Mouse (Mus musculus) midbrain, embryonic 12.5 days (tissue): ENCODE measurements around the gene Cyp2e1. TPM values are rescaled to one million over a fixed set of nuclear protein-coding genes. Genes with fewer than 3 reads are reported as not detected.

Experiments
- ATAC-seq: fragments of 200-750 bp; cut with Nextera tagmentation; 2 replicates; pipeline ENCODE4 v1.8.0; 2017; ENCODE audit warnings: low read depth, moderate TSS enrichment, moderate library complexity; ENCODE audit not compliant: low FRiP score
- H3K27ac ChIP-seq: fragments of 300-500 bp; sonication (generic); replicated peaks from 2 replicates; pipeline ENCODE4 v1.5.1; 2016; ENCODE audit warnings: mild to moderate bottlenecking
- H3K27me3 ChIP-seq: fragments of 300-500 bp; sonication (generic); 2 replicates; pipeline ENCODE4 v1.6.1; 2016; ENCODE audit warnings: mild to moderate bottlenecking
- H3K36me3 ChIP-seq: fragments of 300-500 bp; sonication (generic); 2 replicates; pipeline ENCODE4 v1.6.1; 2016
- H3K4me1 ChIP-seq: fragments of 300-500 bp; sonication (generic); 2 replicates; pipeline ENCODE4 v1.6.1; 2016
- H3K4me2 ChIP-seq: fragments of 300-500 bp; sonication (generic); replicated peaks from 2 replicates; pipeline ENCODE4 v1.6.1; 2016; ENCODE audit warnings: mild to moderate bottlenecking, moderate library complexity
- H3K4me3 ChIP-seq: fragments of 300-500 bp; sonication (generic); 2 replicates; pipeline ENCODE4 v1.5.1; 2016; ENCODE audit warnings: mild to moderate bottlenecking
- H3K9ac ChIP-seq: fragments of 300-500 bp; sonication (generic); replicated peaks from 2 replicates; pipeline ENCODE4 v1.6.1; 2016; ENCODE audit warnings: mild to moderate bottlenecking, moderate library complexity
- H3K9me3 ChIP-seq: fragments of 300-500 bp; sonication (generic); 2 replicates; pipeline ENCODE4 v1.6.1; 2016; ENCODE audit warnings: mild to moderate bottlenecking
- WGBS: fragments of 180-500 bp; shearing (Covaris S2); methylation state at CpG from one replicate; pipeline ENCODE4 v1.1.7; 2016; 5-methylcytosine and 5-hydroxymethylcytosine counted together
- polyA plus RNA-seq: library from polyadenylated mRNA; unstranded; fragments of >200 nt; fragmentation: Nextera tagmentation; extraction: Ambion mirVana; gene quantifications from 2 replicates; pipeline ENCODE4 v1.2.1, GENCODE M21; 2016

Cyp2e1 gene
- polyA plus RNA-seq, 1 experiment from 2014 or later = not detected

DNA sequence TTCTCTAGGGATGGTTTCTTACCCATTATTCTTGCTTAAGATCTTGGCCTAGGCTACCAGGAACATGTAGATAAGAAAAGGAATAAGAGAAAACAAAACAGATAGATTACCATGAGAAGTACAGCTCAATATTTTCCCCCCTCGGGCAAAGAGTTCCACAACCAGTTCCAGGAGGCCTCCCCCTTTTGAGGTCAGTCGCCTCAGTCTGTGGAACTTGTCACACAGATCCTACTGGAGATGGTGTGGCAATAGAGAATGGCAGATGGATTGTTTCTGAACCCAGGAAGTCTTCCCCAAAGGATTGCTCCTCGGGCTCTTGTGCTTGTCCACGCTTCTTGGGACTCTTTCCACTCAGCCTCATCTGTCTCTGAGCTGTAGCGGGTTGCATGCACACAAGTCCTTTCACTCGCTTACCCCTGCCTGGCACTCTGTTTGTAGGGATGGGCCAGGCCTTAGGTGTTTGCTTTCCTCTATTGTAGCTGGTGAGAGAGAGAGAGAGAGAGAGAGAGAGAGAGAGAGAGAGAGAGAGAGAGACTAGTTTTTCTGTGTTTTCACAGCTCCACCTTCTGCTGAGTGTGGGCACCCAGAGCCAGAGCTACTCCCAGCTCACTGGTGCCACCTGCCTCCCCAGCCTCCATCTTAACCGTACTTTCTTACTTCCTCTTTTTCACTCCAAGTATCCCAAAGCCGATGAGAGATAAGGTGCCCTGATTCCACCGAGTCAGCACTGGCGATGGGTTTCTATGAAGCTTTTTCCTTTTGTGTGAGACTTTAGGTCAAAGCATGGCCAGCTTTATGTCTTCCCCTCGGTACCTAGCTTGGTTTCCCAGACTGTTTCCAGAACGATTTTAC, 2.6 kb downstream of the Cyp2e1 start:
- no peaks in the 10 kb centered on the region for H3K36me3 ChIP-seq
- H3K27me3 ChIP-seq = no peaks in the 10 kb centered on the region
- no peak for ATAC-seq
- no peaks in the 10 kb centered on the region for H3K4me1 ChIP-seq
- 73% methylated on average over 12 of the region's 12 CpGs for WGBS
- no peak overlapping the region for H3K27ac ChIP-seq
- no peak overlapping the region for H3K4me3 ChIP-seq
- no peaks in the 10 kb centered on the region for H3K9me3 ChIP-seq
- H3K9ac ChIP-seq = no peak overlapping the region
- H3K4me2 ChIP-seq = no peak overlapping the region

DNA sequence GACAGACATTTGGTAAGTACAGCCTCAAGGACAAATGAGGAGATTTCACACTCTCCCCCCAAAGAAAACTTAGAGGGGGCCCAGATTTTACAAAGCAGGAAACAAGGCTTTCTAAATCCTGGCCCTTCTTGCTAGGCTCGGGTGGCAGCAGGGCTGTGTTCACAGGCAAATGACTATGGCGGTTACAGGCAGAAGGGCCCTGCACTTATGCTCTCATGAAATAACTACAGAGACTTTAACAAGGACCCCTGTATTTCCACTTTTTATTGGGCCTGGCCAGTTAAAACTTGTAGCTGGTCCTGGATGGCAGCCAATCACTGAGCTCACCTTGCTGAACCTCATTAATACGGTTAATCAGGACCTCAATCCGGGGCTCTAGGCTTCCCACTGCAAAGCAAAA, 17.0 kb downstream of the Cyp2e1 start:
- Histone ChIP-seq H3K36me3 (no peaks in the 10 kb centered on the region), H3K27ac (no peak overlapping the region), H3K4me3 (no peak overlapping the region), H3K4me2 (no peak overlapping the region), H3K27me3 (no peaks in the 10 kb centered on the region), H3K9ac (no peak overlapping the region), H3K4me1 (no peaks in the 10 kb centered on the region), H3K9me3 (no peaks in the 10 kb centered on the region)
- no peak for ATAC-seq
- WGBS = 85% methylated on average over 4 of the region's 4 CpGs

DNA sequence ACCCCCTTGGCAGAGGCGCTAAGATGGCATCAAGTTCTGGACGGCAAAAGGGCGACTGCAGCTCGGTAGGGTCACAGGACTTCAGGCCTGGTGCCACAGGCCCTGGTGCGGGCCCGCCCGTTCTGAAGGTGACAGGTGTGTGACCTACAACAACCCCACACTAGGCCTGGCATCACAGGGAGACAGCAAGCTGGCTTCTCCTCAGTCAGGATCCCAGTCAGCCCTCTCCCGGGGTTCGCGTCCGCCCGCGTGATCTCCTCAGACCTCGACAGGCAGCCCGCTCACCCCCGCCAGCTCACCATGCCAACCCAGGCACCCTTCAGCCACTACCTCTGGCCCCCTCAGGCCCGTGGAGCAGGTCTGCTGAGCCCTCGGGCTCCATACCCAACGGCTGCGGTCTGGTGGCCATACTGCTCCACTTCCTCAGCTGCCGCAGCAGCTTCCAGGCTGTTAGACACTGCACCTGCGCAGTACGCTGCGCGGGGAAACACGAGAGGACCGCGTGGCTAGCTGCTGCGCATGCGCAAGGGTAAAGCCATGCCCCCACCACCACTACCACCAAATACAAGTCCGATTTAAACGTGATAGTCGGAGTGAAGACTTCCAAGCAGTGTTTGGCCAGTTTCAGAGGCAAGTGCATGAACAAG, 24.0 kb downstream of the Cyp2e1 start, which contains the start of gene Syce1:
Gene Syce1, minus strand, starts transcription at position 447 of the 647 bp plus-strand sequence.
- Histone ChIP-seq H3K9me3 (no peaks in the 10 kb centered on the region), H3K27me3 (no peaks in the 10 kb centered on the region), H3K36me3 (no peaks in the 10 kb centered on the region), H3K9ac (no peak within 1 kb of the TSS), H3K27ac (no peak within 1 kb of the TSS), H3K4me3 (no peak within 1 kb of the TSS), H3K4me2 (no peak within 1 kb of the TSS), H3K4me1 (no peaks in the 10 kb centered on the region)
- ATAC-seq = no peak
- 86% methylated on average over 33 of the region's 33 CpGs for WGBS

DNA sequence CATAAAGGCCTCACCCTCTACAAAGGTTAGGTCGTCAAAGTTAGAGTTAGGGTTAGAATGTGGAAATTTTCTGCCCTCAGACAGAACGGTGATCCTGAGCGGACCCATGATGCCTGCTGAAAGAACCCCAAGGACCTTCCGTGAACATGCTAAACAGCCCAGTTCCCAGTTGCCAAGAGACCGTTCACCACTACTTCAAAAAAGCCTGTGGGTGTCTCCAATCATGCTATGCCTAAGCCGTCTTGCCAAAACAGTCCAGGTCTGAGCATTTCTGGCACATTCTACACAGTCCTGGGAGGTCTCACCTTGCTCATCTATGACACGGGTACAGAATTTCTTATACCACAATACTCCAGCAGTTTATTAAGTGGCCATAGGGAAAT, 24.5 kb downstream of the Cyp2e1 start:
- Histone ChIP-seq H3K4me2 (no peak overlapping the region), H3K9me3 (no peaks in the 10 kb centered on the region), H3K9ac (no peak overlapping the region), H3K36me3 (no peaks in the 10 kb centered on the region), H3K4me1 (no peaks in the 10 kb centered on the region), H3K4me3 (no peak overlapping the region), H3K27me3 (no peaks in the 10 kb centered on the region), H3K27ac (no peak overlapping the region)
- WGBS = 83% methylated on average over 7 of the region's 7 CpGs
- ATAC-seq = no peak

DNA sequence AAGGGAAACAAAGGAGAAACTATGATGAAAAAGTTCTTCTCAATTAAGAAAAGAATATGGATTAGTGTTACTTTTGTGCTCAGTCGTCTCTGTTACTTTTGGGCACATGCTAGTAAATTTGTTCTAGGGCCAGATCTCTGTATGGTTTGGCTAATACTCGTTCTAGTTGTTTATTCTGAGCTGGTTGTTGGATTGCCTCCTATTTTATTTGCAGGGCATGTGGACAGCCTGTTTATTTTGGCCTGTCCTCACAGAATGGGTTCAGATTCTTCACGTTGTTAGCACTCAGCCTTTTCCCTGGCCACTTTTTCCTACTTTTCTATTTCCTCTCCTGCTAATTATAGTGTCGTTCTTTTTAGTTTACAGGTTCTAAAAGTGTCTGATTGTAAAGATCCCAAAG, 30.0 kb downstream of the Cyp2e1 start:
- Histone ChIP-seq H3K4me1 (no peaks in the 10 kb centered on the region), H3K4me3 (no peak overlapping the region), H3K27ac (no peak overlapping the region), H3K27me3 (no peaks in the 10 kb centered on the region), H3K36me3 (no peaks in the 10 kb centered on the region), H3K9ac (no peak overlapping the region), H3K9me3 (no peaks in the 10 kb centered on the region), H3K4me2 (no peak overlapping the region)
- ATAC-seq = no peak
- 83% methylated on average over 4 of the region's 4 CpGs for WGBS

DNA sequence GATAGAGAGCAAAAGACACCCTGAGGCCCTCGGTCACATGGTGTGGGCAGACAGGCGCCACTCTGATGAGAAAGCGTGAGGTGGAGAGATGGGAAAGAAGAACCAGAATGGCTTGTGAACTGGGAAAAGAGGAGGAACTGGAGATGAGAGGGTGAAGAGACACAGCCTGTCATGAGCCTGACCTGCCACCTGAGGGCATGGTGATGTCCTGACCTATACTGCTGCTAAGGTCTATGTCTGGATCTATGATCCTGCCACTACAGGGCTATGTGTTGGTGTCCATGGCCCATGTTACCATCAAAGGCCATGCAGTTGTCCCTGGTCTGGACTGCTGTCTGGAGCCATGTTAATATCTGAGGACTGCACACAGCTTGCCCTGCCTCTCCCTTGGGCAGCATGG, 34.1 kb downstream of the Cyp2e1 start:
- H3K9me3 ChIP-seq = no peaks in the 10 kb centered on the region
- no peaks in the 10 kb centered on the region for H3K36me3 ChIP-seq
- WGBS = 89% methylated on average over 3 of the region's 3 CpGs
- H3K27me3 ChIP-seq = no peaks in the 10 kb centered on the region
- ATAC-seq = no peak
- H3K9ac ChIP-seq = no peak overlapping the region
- no peak overlapping the region for H3K4me2 ChIP-seq
- H3K4me1 ChIP-seq = no peaks in the 10 kb centered on the region
- H3K4me3 ChIP-seq = no peak overlapping the region
- H3K27ac ChIP-seq = no peak overlapping the region

DNA sequence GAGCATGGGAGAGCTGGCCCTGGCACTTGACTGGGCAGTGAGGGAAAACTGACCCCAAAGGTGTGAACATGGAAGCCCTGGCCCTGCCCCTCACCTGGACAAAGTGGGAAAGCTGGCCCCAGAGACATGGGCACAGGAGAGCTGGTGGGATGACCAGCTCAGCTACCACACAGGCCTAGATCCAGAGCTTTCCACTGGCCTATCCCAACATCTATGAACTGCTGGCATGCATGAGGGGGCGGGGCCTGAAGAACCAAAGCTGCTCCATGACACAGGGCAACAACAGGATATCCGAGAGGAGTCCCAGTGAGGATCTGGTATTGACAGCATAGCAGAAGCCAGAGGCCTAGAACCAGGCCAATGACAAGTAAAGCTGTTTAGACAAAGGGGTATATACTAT, 34.7 kb downstream of the Cyp2e1 start:
- ATAC-seq = no peak
- no peak overlapping the region for H3K4me3 ChIP-seq
- no peaks in the 10 kb centered on the region for H3K4me1 ChIP-seq
- no peak overlapping the region for H3K27ac ChIP-seq
- H3K4me2 ChIP-seq = no peak overlapping the region
- no peak overlapping the region for H3K9ac ChIP-seq
- no peaks in the 10 kb centered on the region for H3K36me3 ChIP-seq
- no peaks in the 10 kb centered on the region for H3K9me3 ChIP-seq
- H3K27me3 ChIP-seq = no peaks in the 10 kb centered on the region
- WGBS = 66% methylated on average over 2 of the region's 2 CpGs

DNA sequence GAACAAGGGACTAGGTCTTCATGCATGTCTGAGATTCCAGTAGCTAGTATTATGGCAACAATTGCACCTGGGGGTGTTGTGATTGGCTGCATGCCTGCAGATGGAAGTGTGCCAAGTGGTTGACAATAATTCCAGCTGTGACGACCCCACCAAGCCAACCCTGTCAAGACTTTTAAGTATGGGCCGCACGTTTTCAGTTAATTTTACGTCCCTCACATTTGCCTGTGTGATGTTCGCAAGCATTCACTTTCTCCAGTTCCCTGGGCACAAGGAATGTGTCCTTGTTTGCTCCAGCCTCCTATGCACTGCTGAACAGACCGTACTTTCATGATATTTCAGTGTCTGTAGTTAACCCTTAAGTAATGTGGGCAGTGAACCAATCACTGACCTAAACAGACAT, 39.1 kb downstream of the Cyp2e1 start:
- Histone ChIP-seq H3K27ac (no peak overlapping the region), H3K4me2 (no peak overlapping the region), H3K4me1 (no peaks in the 10 kb centered on the region), H3K36me3 (no peaks in the 10 kb centered on the region), H3K4me3 (no peak overlapping the region), H3K27me3 (no peaks in the 10 kb centered on the region), H3K9me3 (no peaks in the 10 kb centered on the region), H3K9ac (no peak overlapping the region)
- ATAC-seq = no peak
- 83% methylated on average over 6 of the region's 6 CpGs for WGBS

DNA sequence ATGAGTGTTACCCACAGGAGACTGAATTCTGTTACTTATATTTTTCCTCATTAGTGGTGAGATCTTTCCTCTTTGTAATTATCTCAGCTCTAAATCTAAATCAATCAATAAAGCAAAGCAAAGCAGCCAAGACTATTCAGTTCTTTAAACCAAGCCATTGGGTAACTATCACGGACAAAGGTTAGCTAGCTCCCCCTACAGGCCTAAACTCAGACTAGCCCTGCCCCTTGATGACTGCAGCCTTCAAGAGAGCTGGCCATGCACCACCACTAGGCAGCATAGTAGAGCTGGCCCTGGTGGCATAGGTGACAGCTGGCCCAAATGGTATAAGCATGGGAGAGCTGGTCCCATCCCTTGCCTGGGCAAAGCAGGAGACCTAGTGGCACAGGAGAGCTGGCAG, 42.2 kb downstream of the Cyp2e1 start:
- Histone ChIP-seq H3K4me1 (no peaks in the 10 kb centered on the region), H3K4me2 (no peak overlapping the region), H3K27ac (no peak overlapping the region), H3K36me3 (peaks cover 5% of the 10 kb centered on the region; the same call in 1 of the 2 replicates), H3K27me3 (no peaks in the 10 kb centered on the region), H3K9ac (no peak overlapping the region), H3K9me3 (no peaks in the 10 kb centered on the region), H3K4me3 (no peak overlapping the region)
- no peak for ATAC-seq
- 19% methylated on average over 1 of the region's 1 CpGs for WGBS

DNA sequence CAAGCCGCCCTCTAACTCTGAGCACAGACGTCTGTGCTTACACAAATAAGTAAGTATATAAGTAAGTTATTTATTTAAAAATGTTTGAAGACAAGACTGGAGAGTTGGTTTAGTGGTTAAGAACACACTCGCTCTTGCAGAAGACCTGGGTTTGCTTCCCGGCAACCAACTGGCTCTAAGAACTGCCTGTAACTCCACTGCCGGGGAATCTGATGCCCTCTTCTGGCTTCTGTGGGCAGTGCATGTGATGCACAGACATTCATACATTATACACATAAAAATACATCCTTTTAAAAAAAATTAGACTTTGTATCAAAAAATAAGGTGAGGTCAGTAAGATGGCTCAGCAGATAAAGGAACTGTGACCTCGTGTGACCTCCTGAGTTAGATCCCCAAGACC, 47.0 kb downstream of the Cyp2e1 start:
- Histone ChIP-seq H3K4me2 (no peak overlapping the region), H3K27ac (no peak overlapping the region), H3K4me3 (no peak overlapping the region), H3K36me3 (peaks cover 31% of the 10 kb centered on the region), H3K4me1 (no peaks in the 10 kb centered on the region), H3K9me3 (no peaks in the 10 kb centered on the region), H3K9ac (no peak overlapping the region), H3K27me3 (no peaks in the 10 kb centered on the region)
- ATAC-seq = no peak
- WGBS = 93% methylated on average over 6 of the region's 6 CpGs

DNA sequence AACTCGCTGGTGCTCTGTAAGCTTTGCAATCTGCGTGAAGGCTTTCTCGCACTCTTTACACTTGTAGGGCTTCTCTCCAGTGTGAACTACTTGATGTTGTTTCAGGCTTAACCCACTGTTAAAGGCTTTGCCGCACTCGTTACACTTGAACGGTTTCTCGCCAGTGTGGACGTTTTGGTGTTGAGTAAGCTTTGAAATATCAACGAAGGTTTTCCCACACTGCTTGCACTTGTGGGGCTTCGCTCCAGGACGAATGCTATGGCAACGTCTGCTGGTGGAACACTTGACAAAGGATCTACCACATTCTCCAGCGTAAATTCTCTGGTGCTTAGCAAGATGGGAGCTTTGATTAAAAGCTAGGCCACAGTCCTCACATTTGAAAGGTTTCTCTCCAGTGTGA, 48.2 kb downstream of the Cyp2e1 start:
- Histone ChIP-seq H3K27ac (no peak overlapping the region), H3K9ac (no peak overlapping the region), H3K4me1 (no peaks in the 10 kb centered on the region), H3K4me3 (no peak overlapping the region), H3K9me3 (no peaks in the 10 kb centered on the region), H3K4me2 (no peak overlapping the region), H3K27me3 (no peaks in the 10 kb centered on the region), H3K36me3 (peaks cover 31% of the 10 kb centered on the region)
- WGBS = 82% methylated on average over 13 of the region's 13 CpGs
- ATAC-seq = no peak

DNA sequence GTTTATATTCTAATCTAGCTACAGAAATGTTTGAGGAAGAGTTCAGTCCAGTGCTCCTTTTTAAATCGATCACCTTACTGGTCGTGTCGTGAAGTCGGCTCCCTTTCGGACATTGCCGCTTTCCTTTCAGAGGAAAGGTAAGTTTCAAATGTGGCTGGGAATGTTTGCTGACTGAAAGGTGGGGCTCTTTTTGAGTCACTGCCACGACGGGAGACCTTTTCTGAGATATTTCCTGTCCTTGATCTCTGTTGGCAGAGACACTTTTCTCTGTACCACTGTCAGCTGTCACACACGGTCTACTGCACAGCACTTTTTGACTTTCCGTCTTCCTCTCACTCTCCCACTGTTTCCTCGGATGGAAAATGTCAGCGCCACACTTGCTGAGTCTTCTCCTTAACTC, 49.3 kb downstream of the Cyp2e1 start:
- H3K27ac ChIP-seq = no peak overlapping the region
- H3K4me2 ChIP-seq = no peak overlapping the region
- H3K4me1 ChIP-seq = no peaks in the 10 kb centered on the region
- H3K9me3 ChIP-seq = no peaks in the 10 kb centered on the region
- no peak overlapping the region for H3K9ac ChIP-seq
- 90% methylated on average over 12 of the region's 12 CpGs for WGBS
- no peak for ATAC-seq
- H3K36me3 ChIP-seq = peaks cover 31% of the 10 kb centered on the region
- no peaks in the 10 kb centered on the region for H3K27me3 ChIP-seq
- H3K4me3 ChIP-seq = no peak overlapping the region
